Mouse (Mus musculus): ENCODE results near the gene Castor1. TPM values are rescaled to one million over a fixed set of nuclear protein-coding genes. Genes with fewer than 3 reads are reported as not detected.

Castor1 gene
- total RNA-seq, 2 experiments from 2014 or later: 4.0 to 5.5 TPM

- no peak for DNase-seq (ENCODE audit: low spot score in 2 of 2)
Measured at GRCm38 (mm10) chr11:4232644-4233043, 14.6 kb downstream of the Castor1 start.

- no peak for DNase-seq (ENCODE audit: low spot score in 2 of 2)
Measured at GRCm38 (mm10) chr11:4235052-4235655, 17.1 kb downstream of the Castor1 start.

GRCm38 (mm10) chr11:4235665-4236545 lies 17.9 kb downstream of the Castor1 start, which contains the start of gene Osm:
TSS of gene Osm (plus strand) at chr11:4236420.
- DNase-seq (ENCODE audit: low spot score in 2 of 2): no peak

- DNase-seq (ENCODE audit: low spot score in 2 of 2): no peak
Measured at GRCm38 (mm10) chr11:4236546-4237067, 18.6 kb downstream of the Castor1 start.

- DNase-seq (ENCODE audit: low spot score in 2 of 2): no peak
Measured at GRCm38 (mm10) chr11:4237389-4237912, 19.4 kb downstream of the Castor1 start.

- DNase-seq (ENCODE audit: low spot score in 2 of 2): no peak
Measured at GRCm38 (mm10) chr11:4238167-4238566, 20.1 kb downstream of the Castor1 start.

- no peak for DNase-seq (ENCODE audit: low spot score in 2 of 2)
Measured at GRCm38 (mm10) chr11:4239691-4240090, 21.7 kb downstream of the Castor1 start.

- no peak for DNase-seq (ENCODE audit: low spot score in 2 of 2)
Measured at GRCm38 (mm10) chr11:4240151-4240550, 22.1 kb downstream of the Castor1 start.

GRCm38 (mm10) chr11:4241180-4241579 lies 23.2 kb downstream of the Castor1 start:
- no peak for DNase-seq (ENCODE audit: low spot score in 2 of 2)

- DNase-seq (ENCODE audit: low spot score in 2 of 2): no peak
Measured at GRCm38 (mm10) chr11:4246126-4246525, 28.1 kb downstream of the Castor1 start.

GRCm38 (mm10) chr11:4246623-4247022 lies 28.6 kb downstream of the Castor1 start:
- no peak for DNase-seq (ENCODE audit: low spot score in 2 of 2)

GRCm38 (mm10) chr11:4247201-4247959 lies 29.4 kb downstream of the Castor1 start:
- no peak for DNase-seq (ENCODE audit: low spot score in 2 of 2)

- DNase-seq (ENCODE audit: low spot score in 2 of 2): no peak
Measured at GRCm38 (mm10) chr11:4249151-4249550, 31.1 kb downstream of the Castor1 start.

GRCm38 (mm10) chr11:4250290-4250689 lies 32.3 kb downstream of the Castor1 start:
- no peak for DNase-seq (ENCODE audit: low spot score in 2 of 2)

- no peak for DNase-seq (ENCODE audit: low spot score in 2 of 2)
Measured at GRCm38 (mm10) chr11:4251376-4251775, 33.4 kb downstream of the Castor1 start.

GRCm38 (mm10) chr11:4252886-4253285 lies 34.9 kb downstream of the Castor1 start:
- DNase-seq (ENCODE audit: low spot score in 2 of 2): no peak

GRCm38 (mm10) chr11:4256846-4257607 lies 39.0 kb downstream of the Castor1 start, which contains the start of gene Lif:
TSS of gene Lif (plus strand) at chr11:4257557.
- DNase-seq (ENCODE audit: low spot score in 2 of 2): no peak

- no peak for DNase-seq (ENCODE audit: low spot score in 2 of 2)
Measured at GRCm38 (mm10) chr11:4257756-4258155, 39.7 kb downstream of the Castor1 start.

GRCm38 (mm10) chr11:4258657-4259082 lies 40.6 kb downstream of the Castor1 start:
- peak; percentile 90 to 93 for DNase-seq (ENCODE audit: low spot score in 2 of 2)

- DNase-seq (ENCODE audit: low spot score in 2 of 2): peak; percentile 36
Measured at GRCm38 (mm10) chr11:4260463-4261187, 42.6 kb downstream of the Castor1 start.
